Mouse (Mus musculus): Measurements from ENCODE around the gene Rap1b.

GRCm38 (mm10) chr10:117782056-117782455, 63.8 kb downstream of the Rap1b start:
- no peak for TF ChIP-seq GATA1 (IDR thresholded peaks at IDR 0.05; ENCODE audit: borderline replicate concordance, low read length)
- TF ChIP-seq FLI1 (IDR thresholded peaks at IDR 0.05; ENCODE audit: low read length) = no peak

Data from megakaryocyte, embryonic 14.5 days (primary cell).